Mouse (Mus musculus): ENCODE measurements around the gene 2810408A11Rik.

DNA sequence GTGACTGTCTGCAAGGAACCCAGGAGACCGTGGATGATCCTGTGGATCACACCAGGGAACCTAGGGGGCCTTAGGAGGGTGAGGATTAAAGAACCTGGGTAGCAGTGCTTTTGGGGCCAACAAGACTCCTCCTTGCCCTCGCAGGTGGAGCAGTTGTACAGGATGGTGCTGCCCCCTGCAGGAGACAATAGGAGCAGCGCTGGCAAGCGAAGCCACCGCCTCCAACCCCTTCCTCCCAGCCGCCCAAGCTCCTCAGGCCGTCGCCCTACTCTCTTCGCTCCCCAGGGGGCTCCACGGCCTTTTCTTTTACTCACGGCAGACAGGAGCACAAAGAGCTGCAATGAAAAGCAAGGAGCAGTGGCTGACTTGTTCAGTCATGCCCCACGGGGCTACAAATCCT, 23.9 kb downstream of the 2810408A11Rik start:
- no peak for TF ChIP-seq MAX (IDR thresholded peaks at IDR 0.05; ENCODE audit: low read depth)
- TF ChIP-seq USF1 (IDR thresholded peaks at IDR 0.05; ENCODE audit: low read depth) = no peak
- TF ChIP-seq POLR2A (IDR thresholded peaks at IDR 0.05; ENCODE audit: insufficient read length, low read depth) = peak; percentile 35
- TF ChIP-seq SRF (IDR thresholded peaks at IDR 0.05; ENCODE audit: control insufficient read depth, insufficient read length, low read depth) = no peak
